Mouse (Mus musculus) CH12.LX (cell line): ENCODE results near the gene Ccdc162. TPM values are rescaled to one million over a fixed set of nuclear protein-coding genes. Genes with fewer than 3 reads are reported as not detected.
A peak's percentile ranks its signal among the peaks of the same experiment; 100 is the strongest.

ENCODE experiments used
- DNase-seq: peaks from one replicate; pipeline ENCODE4 v3.0.0-alpha.2; 2013; ENCODE audit errors: extremely low read depth
- H3K27ac ChIP-seq: 2 replicates; pipeline ENCODE4 v1.5.1; 2012; ENCODE audit warnings: low read depth, mild to moderate bottlenecking, control low read depth, moderate library complexity; ENCODE audit not compliant: insufficient read depth
- H3K27me3 ChIP-seq: replicated peaks from 2 replicates; pipeline ENCODE3; 2012; ENCODE audit warnings: inconsistent platforms
- H3K36me3 ChIP-seq, 2 experiments: replicated peaks in 1 of 2; 2 replicates each; pipeline versions ENCODE3 to v1.6.1; 2012; ENCODE audit warnings: inconsistent platforms in 1 of 2, low read length in 1 of 2, mild to moderate bottlenecking in 1 of 2, mixed read lengths in 1 of 2, moderate library complexity in 1 of 2; ENCODE audit not compliant: control insufficient read depth in 1 of 2, insufficient read depth in 1 of 2
- H3K4me1 ChIP-seq, 2 experiments: 2 replicates each; pipeline ENCODE4 v1.6.1; 2012; ENCODE audit warnings: inconsistent platforms in 1 of 2, moderate library complexity in 1 of 2; ENCODE audit not compliant: insufficient read depth in 2 of 2, control insufficient read depth in 1 of 2
- H3K4me2 ChIP-seq: 2 replicates; pipeline ENCODE4 v1.6.1; 2012; ENCODE audit warnings: low read depth, mild to moderate bottlenecking, control low read depth; ENCODE audit not compliant: poor library complexity, insufficient read depth, severe bottlenecking
- H3K4me3 ChIP-seq, 3 experiments: fragments of 150-350 bp in 1 of 3; sonication (generic) in 1 of 3; replicated peaks in 1 of 3; 2 replicates each; pipeline versions ENCODE3 to v1.5.1; 2011 to 2012; ENCODE audit warnings: low read depth in 2 of 3, low read length in 2 of 3, mild to moderate bottlenecking in 2 of 3, moderate library complexity in 2 of 3, control low read depth in 1 of 3, improper control_type of control experiment in 1 of 3, inconsistent platforms in 1 of 3, mixed read lengths in 1 of 3; ENCODE audit not compliant: poor library complexity in 1 of 3
- H3K79me2 ChIP-seq: replicated peaks from 2 replicates; pipeline ENCODE4 v1.6.1; 2012; ENCODE audit warnings: mild to moderate bottlenecking, moderate library complexity; ENCODE audit not compliant: control insufficient read depth, poor library complexity, insufficient read depth, severe bottlenecking; ENCODE audit errors: extremely low read depth
- H3K9ac ChIP-seq: 2 replicates; pipeline ENCODE4 v1.6.1; 2012; ENCODE audit warnings: low read depth, mild to moderate bottlenecking, control low read depth, moderate library complexity; ENCODE audit not compliant: insufficient read depth
- H3K9me3 ChIP-seq: replicated peaks from 2 replicates; pipeline ENCODE3; 2012; ENCODE audit warnings: low read length, inconsistent platforms, mixed read lengths
- CHD1 ChIP-seq: IDR thresholded peaks from 2 replicates; pipeline ENCODE4 v1.6.1; 2012; ENCODE audit warnings: low read depth, low read length, improper control_type of control experiment, inconsistent platforms
- CTCF ChIP-seq, 2 experiments: IDR thresholded peaks in 1 of 2; conservative IDR thresholded peaks in 1 of 2; 2 replicates each; pipeline ENCODE4 v1.5.1; 2011 to 2012; ENCODE audit warnings: low read depth in 2 of 2, low read length in 2 of 2, improper control_type of control experiment in 1 of 2, inconsistent platforms in 1 of 2, mild to moderate bottlenecking in 1 of 2, moderate library complexity in 1 of 2
- E2F4 ChIP-seq: IDR thresholded peaks from 2 replicates; pipeline ENCODE4 v1.6.1; 2011; ENCODE audit warnings: low read depth, low read length, improper control_type of control experiment; ENCODE audit not compliant: insufficient replicate concordance
- ELF1 ChIP-seq: IDR thresholded peaks from 2 replicates; pipeline ENCODE4 v1.6.1; 2014; ENCODE audit warnings: low read depth, mild to moderate bottlenecking, inconsistent platforms, low read length, improper control_type of control experiment
- EP300 ChIP-seq: IDR thresholded peaks from 2 replicates; pipeline ENCODE4 v1.6.1; 2011; ENCODE audit warnings: low read length, improper control_type of control experiment
- ETS1 ChIP-seq: conservative IDR thresholded peaks from 2 replicates; pipeline ENCODE4 v1.6.1; 2012; ENCODE audit warnings: low read depth, mild to moderate bottlenecking, inconsistent platforms, low read length, improper control_type of control experiment, moderate library complexity
- HCFC1 ChIP-seq: IDR thresholded peaks from 2 replicates; pipeline ENCODE4 v1.6.1; 2012; ENCODE audit warnings: low read depth, mild to moderate bottlenecking, inconsistent platforms, low read length, improper control_type of control experiment
- IRF4 ChIP-seq: IDR thresholded peaks from 2 replicates; pipeline ENCODE4 v1.6.1; 2014; ENCODE audit warnings: low read depth, mild to moderate bottlenecking, inconsistent platforms, low read length, improper control_type of control experiment
- JUN ChIP-seq: IDR thresholded peaks from 2 replicates; pipeline ENCODE4 v1.6.1; 2011; ENCODE audit warnings: low read depth, mild to moderate bottlenecking, low read length, improper control_type of control experiment, moderate library complexity; ENCODE audit not compliant: insufficient read depth
- JUND ChIP-seq: conservative IDR thresholded peaks from 2 replicates; pipeline ENCODE4 v1.6.1; 2011; ENCODE audit warnings: low read depth, low read length, improper control_type of control experiment
- KAT2A ChIP-seq: IDR thresholded peaks from 2 replicates; pipeline ENCODE4 v1.6.1; 2012; ENCODE audit warnings: low read length, improper control_type of control experiment, inconsistent platforms; ENCODE audit not compliant: insufficient replicate concordance
- MAFK ChIP-seq: IDR thresholded peaks from 2 replicates; pipeline ENCODE4 v1.6.1; 2011; ENCODE audit warnings: low read length, improper control_type of control experiment; ENCODE audit not compliant: insufficient replicate concordance
- MAX ChIP-seq: IDR thresholded peaks from 2 replicates; pipeline ENCODE4 v1.6.1; 2011; ENCODE audit warnings: low read length, improper control_type of control experiment
- MAZ ChIP-seq: IDR thresholded peaks from 2 replicates; pipeline ENCODE4 v1.6.1; 2012; ENCODE audit warnings: low read depth, mild to moderate bottlenecking, inconsistent platforms, low read length, improper control_type of control experiment, moderate library complexity
- MYC ChIP-seq: IDR thresholded peaks from 2 replicates; pipeline ENCODE4 v1.6.1; 2011; ENCODE audit warnings: low read depth, mild to moderate bottlenecking, improper control_type of control experiment, low read length
- NELFE ChIP-seq: IDR thresholded peaks from 2 replicates; pipeline ENCODE4 v1.6.1; 2011; ENCODE audit warnings: low read depth, low read length, improper control_type of control experiment
- NRF1 ChIP-seq: IDR thresholded peaks from 2 replicates; pipeline ENCODE4 v1.6.1; 2014; ENCODE audit warnings: low read depth, mild to moderate bottlenecking, inconsistent platforms, low read length, improper control_type of control experiment, moderate library complexity
- POLR2A ChIP-seq: IDR thresholded peaks from 2 replicates; pipeline ENCODE4 v1.6.1; 2011; ENCODE audit warnings: low read depth, mild to moderate bottlenecking, improper control_type of control experiment, low read length
- RAD21 ChIP-seq: IDR thresholded peaks from 2 replicates; pipeline ENCODE4 v1.6.1; 2011; ENCODE audit warnings: low read depth, mild to moderate bottlenecking, low read length, improper control_type of control experiment, moderate library complexity
- RCOR1 ChIP-seq: conservative IDR thresholded peaks from 2 replicates; pipeline ENCODE4 v1.6.1; 2012; ENCODE audit warnings: low read depth, mild to moderate bottlenecking, inconsistent platforms, low read length, improper control_type of control experiment
- SIN3A ChIP-seq: IDR thresholded peaks from 2 replicates; pipeline ENCODE4 v1.6.1; 2012; ENCODE audit warnings: low read length, improper control_type of control experiment, inconsistent platforms
- SMC3 ChIP-seq: IDR thresholded peaks from 2 replicates; pipeline ENCODE4 v1.6.1; 2011; ENCODE audit warnings: low read depth, low read length, improper control_type of control experiment
- TBP ChIP-seq: conservative IDR thresholded peaks from 2 replicates; pipeline ENCODE4 v1.6.1; 2011; ENCODE audit warnings: low read depth, low read length, improper control_type of control experiment
- UBTF ChIP-seq: IDR thresholded peaks from 2 replicates; pipeline ENCODE4 v1.6.1; 2012; ENCODE audit warnings: low read depth, mild to moderate bottlenecking, inconsistent platforms, low read length, improper control_type of control experiment, moderate library complexity
- USF2 ChIP-seq: conservative IDR thresholded peaks from 2 replicates; pipeline ENCODE4 v1.6.1; 2011; ENCODE audit warnings: low read depth, low read length, improper control_type of control experiment
- ZC3H11A ChIP-seq: IDR thresholded peaks from 2 replicates; pipeline ENCODE4 v1.6.1; 2012; ENCODE audit warnings: low read depth, mild to moderate bottlenecking, inconsistent platforms, low read length, improper control_type of control experiment
- ZKSCAN1 ChIP-seq: IDR thresholded peaks from 2 replicates; pipeline ENCODE4 v1.6.1; 2012; ENCODE audit warnings: low read depth, inconsistent platforms, low read length, improper control_type of control experiment, borderline replicate concordance
- ZNF384 ChIP-seq: IDR thresholded peaks from 2 replicates; pipeline ENCODE4 v1.6.1; 2012; ENCODE audit warnings: low read depth, low read length, improper control_type of control experiment, inconsistent platforms
- dilution Hi-C: fragments of 300-500 bp; cut with MboI; formaldehyde crosslinking; loops from 2 replicates; pipeline ENCODE4 v1.14.3; 2020; ENCODE audit warnings: low sequenced_read_pairs; ENCODE audit not compliant: extremely low pct_unique_long_range_greater_than_20kb, extremely low pct_ligation_motif_present
- in situ Hi-C: fragments of 300-500 bp; cut with MboI; formaldehyde crosslinking; loops from 3 replicates; pipeline ENCODE4 v1.14.3; 2019; ENCODE audit warnings: low sequenced_read_pairs, low pct_ligation_motif_present, low pct_unique_long_range_greater_than_20kb, mixed read lengths
- polyA plus RNA-seq: library from polyadenylated mRNA; unstranded; fragments of >175 nt; gene quantifications from 2 replicates; pipeline ENCODE4 v1.2.1, GENCODE M21; 2012; ENCODE audit warnings: low read depth; ENCODE audit not compliant: insufficient read length
- total RNA-seq, 2 experiments: library from RNA; depleted of rRNA; stranded (reverse); fragments of 300-350 nt in 1 of 2; fragments of >200 nt in 1 of 2; gene quantifications; 2 replicates each; pipeline ENCODE4 v1.2.3; 2012 to 2014

Gene Ccdc162
- total and polyA plus RNA-seq, 3 experiments, result 0.64 to 1.3 (median 1.3) TPM

GRCm38 (mm10) chr10:41518508-41518980 is 197.9 kb downstream of the Ccdc162 start:
- peak; percentile 87 for DNase-seq
- TF ChIP-seq UBTF (no peak), ZKSCAN1 (0 out of 2 replicates have a peak, but pooled peaks have one; percentile 42), E2F4 (0 out of 2 replicates have a peak, but pooled peaks have one; percentile 9), ETS1 (no peak), NELFE (no peak), RAD21 (peak; percentile 99), RCOR1 (peak; percentile 27; the same call in 1 of the 2 replicates), POLR2A (no peak), CTCF (conservative IDR thresholded peaks at IDR 0.05 in 1 of 2, IDR thresholded peaks at IDR 0.05 in 1 of 2; ENCODE audit: low read depth in 2 of 2, low read length in 2 of 2) (peak in 1 of 2 experiments; percentile 98; a peak in 2 of 4 replicates), SMC3 (peak; percentile 99), EP300 (peak; percentile 35; the same call in 1 of the 2 replicates), ZNF384 (peak; percentile 99), MYC (peak; percentile 73), HCFC1 (peak; percentile 41; the same call in 1 of the 2 replicates), ZC3H11A (peak; percentile 97), MAZ (no peak), TBP (no peak), IRF4 (peak; percentile 64), KAT2A (0 out of 2 replicates have a peak, but pooled peaks have one; percentile 58), SIN3A (peak; percentile 56; the same call in 1 of the 2 replicates), NRF1 (no peak), CHD1 (no peak), MAFK (0 out of 2 replicates have a peak, but pooled peaks have one; percentile 66), JUND (peak; percentile 58; the same call in 1 of the 2 replicates), USF2 (no peak), ELF1 (peak; percentile 9; the same call in 1 of the 2 replicates), JUN (0 out of 2 replicates have a peak, but pooled peaks have one; percentile 7), MAX (peak; percentile 29; the same call in 1 of the 2 replicates)
- Histone ChIP-seq H3K9ac (peak overlapping the region; percentile 36; the same call in 1 of the 2 replicates), H3K4me3 (peak overlapping the region; percentile 62 to 94 (median 91)), H3K4me2 (0 out of 2 replicates have a peak overlapping the region, but pooled peaks have one; percentile 4), H3K9me3 (no peaks in the 10 kb centered on the region), H3K36me3 (peaks cover 2 to 11% of the 10 kb centered on the region in 2 experiments), H3K79me2 (peaks cover 38% of the 10 kb centered on the region), H3K27me3 (no peaks in the 10 kb centered on the region), H3K27ac (peak overlapping the region; percentile 17), H3K4me1 (peaks cover 10 to 42% of the 10 kb centered on the region in 2 experiments)
- dilution Hi-C loops, result no loop called here
- in situ Hi-C loops, result loop anchor here (5.0 to 25.0 kb wide), 3 partner anchors 164 to 444 kb away; partner anchors contain the start of genes Cep57l1 and Sesn1
